Mouse (Mus musculus): ENCODE data around the gene Tbx4. TPM values are rescaled to one million over a fixed set of nuclear protein-coding genes. Genes with fewer than 3 reads are reported as not detected.
A peak's percentile ranks its signal among the peaks of the same experiment; 100 is the strongest.

The Tbx4 gene
- polyA plus RNA-seq, 1 experiment from 2014 or later = 0.49 TPM

DNA sequence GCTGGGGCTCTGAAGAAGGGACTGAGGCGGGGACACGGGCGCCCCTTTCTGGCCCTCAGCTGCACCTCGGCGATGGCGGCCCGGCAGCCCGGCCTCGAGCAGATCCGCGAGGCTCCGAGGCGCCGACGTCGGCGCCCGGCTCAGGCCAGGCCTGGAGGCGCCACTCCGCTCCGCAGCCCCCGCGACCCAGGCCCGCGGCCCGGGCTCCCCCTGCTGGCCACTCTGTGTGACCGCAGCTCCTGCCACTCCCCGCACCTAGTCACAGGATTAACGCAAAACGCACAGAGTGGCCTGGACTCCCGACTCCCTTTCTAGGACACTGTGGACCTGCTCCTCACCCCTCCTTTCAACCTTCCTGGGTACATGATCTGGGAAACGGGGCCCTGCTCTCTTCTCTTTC, 44.2 kb upstream of the Tbx4 start:
- H3K4me2 ChIP-seq = peak overlapping the region; percentile 93
- H3K27ac ChIP-seq (ENCODE audit: poor library complexity, severe bottlenecking) = no peak overlapping the region
- WGBS = under 1% methylated on average over 32 of the region's 32 CpGs
- H3K4me3 ChIP-seq = peak overlapping the region; percentile 38
- peaks cover 70% of the 10 kb centered on the region for H3K27me3 ChIP-seq (replicated peaks)
- peak; percentile 54; the same call in 1 of the 2 replicates for ATAC-seq (ENCODE audit: insufficient number of reproducible peaks, low FRiP score)
- peaks cover 51% of the 10 kb centered on the region for H3K4me1 ChIP-seq (replicated peaks)
- H3K9ac ChIP-seq = peak overlapping the region; percentile 59
- H3K36me3 ChIP-seq = no peaks in the 10 kb centered on the region
- no peaks in the 10 kb centered on the region for H3K9me3 ChIP-seq (replicated peaks)

DNA sequence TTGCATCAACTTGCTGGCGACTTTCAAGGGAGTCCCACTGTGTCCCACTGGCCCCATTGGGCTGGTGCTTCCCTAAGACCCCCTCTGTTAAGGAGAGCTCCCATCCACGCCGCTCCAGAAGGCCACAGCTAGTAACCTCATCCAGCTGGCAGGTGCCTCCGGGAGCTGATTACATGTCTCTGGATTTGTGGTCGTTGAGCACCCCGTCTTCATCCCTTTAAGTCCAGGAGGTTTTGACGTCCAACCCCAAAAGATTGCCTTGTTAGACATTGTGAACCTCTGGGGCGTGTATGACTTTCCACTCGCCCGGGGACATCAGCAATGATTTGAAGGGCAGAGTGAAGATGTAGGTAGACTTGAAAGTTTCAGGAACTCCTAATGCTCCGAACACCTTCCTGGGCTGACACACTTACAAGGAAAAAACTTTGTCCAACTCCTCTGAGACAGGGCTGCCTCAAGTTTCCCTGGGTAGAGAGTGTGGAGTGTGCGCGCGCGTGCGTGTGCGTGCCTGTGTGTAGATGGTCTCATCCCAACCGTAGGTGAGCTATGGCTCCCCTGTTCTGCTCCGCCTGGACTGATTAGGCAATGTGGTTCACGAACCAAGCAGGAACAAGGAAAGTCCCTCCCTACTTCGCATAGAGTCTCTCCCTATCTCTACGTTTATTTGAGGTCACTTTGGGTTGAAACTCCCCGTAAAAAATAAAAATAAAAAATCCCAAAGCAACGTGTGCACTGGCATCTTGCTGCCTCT, 43.5 kb upstream of the Tbx4 start:
- Histone ChIP-seq H3K36me3 (no peaks in the 10 kb centered on the region), H3K9me3 (replicated peaks) (no peaks in the 10 kb centered on the region), H3K9ac (0 out of 2 replicates have a peak overlapping the region, but pooled peaks have one; percentile 19), H3K4me1 (replicated peaks) (peaks cover 44% of the 10 kb centered on the region), H3K27me3 (replicated peaks) (peaks cover 70% of the 10 kb centered on the region), H3K27ac (ENCODE audit: poor library complexity, severe bottlenecking) (0 out of 2 replicates have a peak overlapping the region, but pooled peaks have one; percentile 3), H3K4me3 (peak overlapping the region; percentile 59), H3K4me2 (peak overlapping the region; percentile 93)
- WGBS = 8% methylated on average over 24 of the region's 24 CpGs
- ATAC-seq (ENCODE audit: insufficient number of reproducible peaks, low FRiP score) = no peak

DNA sequence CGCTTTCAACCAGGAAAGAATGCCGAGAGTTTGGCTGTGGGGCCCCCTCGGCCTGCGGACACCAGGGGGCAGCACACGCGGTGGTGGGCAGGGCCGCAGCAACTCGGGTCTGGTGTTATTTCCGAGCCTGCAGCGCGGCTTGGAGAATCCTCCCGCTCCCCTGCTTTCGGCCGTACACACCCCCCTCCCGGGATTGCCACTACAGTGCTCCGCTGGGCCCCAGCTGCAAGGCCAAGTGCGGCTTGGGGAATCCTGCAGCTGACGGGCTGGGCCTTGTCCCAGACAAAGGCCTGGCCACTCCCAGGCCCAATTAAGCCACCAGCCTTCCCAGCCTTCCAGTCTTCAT, 42.9 kb upstream of the Tbx4 start:
- Histone ChIP-seq H3K9me3 (replicated peaks) (no peaks in the 10 kb centered on the region), H3K4me3 (peak overlapping the region; percentile 59), H3K4me2 (peak overlapping the region; percentile 93), H3K9ac (peak overlapping the region; percentile 66; the same call in 1 of the 2 replicates), H3K36me3 (no peaks in the 10 kb centered on the region), H3K4me1 (replicated peaks) (peaks cover 38% of the 10 kb centered on the region), H3K27me3 (replicated peaks) (peaks cover 68% of the 10 kb centered on the region), H3K27ac (ENCODE audit: poor library complexity, severe bottlenecking) (no peak overlapping the region)
- 0% methylated on average over 18 of the region's 18 CpGs for WGBS
- peak; percentile 13; the same call in 1 of the 2 replicates for ATAC-seq (ENCODE audit: insufficient number of reproducible peaks, low FRiP score)

DNA sequence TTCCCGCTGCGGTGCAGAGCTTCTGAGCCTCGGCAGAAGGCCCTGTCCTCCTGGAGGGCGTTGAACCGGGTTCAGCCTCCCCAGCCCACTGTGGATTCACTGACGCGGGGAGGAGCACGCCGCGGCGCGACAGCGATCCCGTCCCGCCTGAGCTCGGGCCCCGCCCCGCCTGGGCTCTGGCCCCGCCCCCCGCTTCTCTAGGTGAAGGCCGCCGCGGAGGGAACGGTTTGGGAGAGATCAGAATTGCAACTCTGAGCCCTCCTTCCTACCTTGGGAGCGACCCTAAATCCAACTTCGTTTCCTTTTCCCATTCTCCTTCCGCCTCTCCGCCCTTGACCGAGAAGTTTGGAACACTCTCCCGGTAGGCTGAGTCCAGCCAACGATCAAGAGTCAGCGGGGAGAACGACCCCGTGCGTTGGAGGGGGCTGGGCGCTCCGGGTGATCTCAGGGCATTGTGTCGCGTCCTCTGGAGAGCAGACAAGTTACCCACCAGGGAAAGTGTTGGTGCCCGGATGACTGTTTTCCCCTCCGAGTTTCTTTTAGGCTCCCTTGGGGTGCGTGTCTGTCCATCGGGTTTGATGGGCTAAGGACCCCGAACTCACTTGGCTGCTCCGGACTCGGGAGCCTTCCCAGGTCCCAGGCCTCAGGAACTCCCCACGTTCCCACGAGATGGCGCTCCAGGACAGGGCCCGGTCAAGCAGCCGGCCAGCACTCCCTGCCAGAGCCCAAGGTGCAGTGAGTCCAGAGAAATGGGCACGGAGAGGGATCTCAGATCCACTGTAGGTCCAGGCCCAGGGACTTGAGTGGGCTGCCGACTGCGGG, 41.9 kb upstream of the Tbx4 start:
- under 1% methylated on average over 54 of the region's 54 CpGs for WGBS

DNA sequence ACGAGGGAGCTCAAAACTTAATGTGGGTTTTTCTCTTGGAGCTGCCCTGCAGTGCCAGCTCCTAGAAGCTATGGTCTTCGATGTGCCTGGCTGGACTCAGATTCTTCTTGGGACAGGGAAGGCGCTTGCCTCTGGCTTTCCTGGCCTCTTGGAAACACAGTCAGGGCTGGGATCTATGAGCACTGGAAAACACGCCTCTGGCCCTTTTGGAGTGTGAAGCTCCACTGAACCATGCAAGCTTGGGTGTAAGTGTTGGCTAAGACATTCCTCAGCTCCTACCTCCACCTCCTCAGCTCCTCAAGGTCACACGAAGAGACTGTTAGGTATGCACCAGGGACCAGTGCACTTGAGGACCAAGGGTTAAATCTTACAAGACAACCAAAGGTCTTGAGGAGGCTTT, 41.3 kb upstream of the Tbx4 start:
- Histone ChIP-seq H3K36me3 (no peaks in the 10 kb centered on the region), H3K27ac (ENCODE audit: poor library complexity, severe bottlenecking) (no peak overlapping the region), H3K9ac (no peak overlapping the region), H3K27me3 (replicated peaks) (peaks cover 60% of the 10 kb centered on the region), H3K4me1 (replicated peaks) (peaks cover 34% of the 10 kb centered on the region), H3K9me3 (replicated peaks) (no peaks in the 10 kb centered on the region), H3K4me2 (peak overlapping the region; percentile 93), H3K4me3 (peak overlapping the region; percentile 59)
- no peak for ATAC-seq (ENCODE audit: insufficient number of reproducible peaks, low FRiP score)
- WGBS = 28% methylated on average over 5 of the region's 5 CpGs

More for the DNA sequence above, 41.9 kb upstream of the Tbx4 start:
- peak; percentile 57 for ATAC-seq (ENCODE audit: insufficient number of reproducible peaks, low FRiP score)
- H3K27me3 ChIP-seq (replicated peaks) = peaks cover 63% of the 10 kb centered on the region
- no peaks in the 10 kb centered on the region for H3K9me3 ChIP-seq (replicated peaks)
- H3K27ac ChIP-seq (ENCODE audit: poor library complexity, severe bottlenecking) = peak overlapping the region; percentile 28; the same call in 1 of the 2 replicates
- peak overlapping the region; percentile 59 for H3K4me3 ChIP-seq
- H3K9ac ChIP-seq = peak overlapping the region; percentile 66
- no peaks in the 10 kb centered on the region for H3K36me3 ChIP-seq
- H3K4me2 ChIP-seq = peak overlapping the region; percentile 93
- H3K4me1 ChIP-seq (replicated peaks) = peaks cover 36% of the 10 kb centered on the region

DNA sequence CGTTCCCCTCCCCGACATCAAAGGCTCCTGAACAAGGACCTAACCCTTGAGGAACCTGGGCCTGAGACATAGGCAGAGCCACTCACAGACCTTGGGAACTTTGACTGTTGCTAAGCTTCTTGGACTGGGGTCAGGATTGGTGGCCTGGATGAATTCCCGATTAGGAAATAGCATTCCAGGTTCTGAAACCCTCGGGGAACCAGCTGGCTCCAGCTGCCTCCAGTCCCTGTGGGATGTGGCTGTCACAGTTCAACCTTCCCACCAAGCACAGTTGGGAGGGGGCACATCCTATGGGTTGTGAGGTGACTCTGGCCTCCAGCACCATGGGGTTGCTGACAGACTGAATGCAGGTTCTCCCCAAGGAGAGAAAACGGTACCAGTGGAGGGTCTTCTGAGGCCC, 40.3 kb upstream of the Tbx4 start:
- Histone ChIP-seq H3K4me3 (no peak overlapping the region), H3K9ac (no peak overlapping the region), H3K27ac (ENCODE audit: poor library complexity, severe bottlenecking) (no peak overlapping the region), H3K9me3 (replicated peaks) (no peaks in the 10 kb centered on the region), H3K4me1 (replicated peaks) (peaks cover 24% of the 10 kb centered on the region), H3K27me3 (replicated peaks) (peaks cover 56% of the 10 kb centered on the region), H3K36me3 (no peaks in the 10 kb centered on the region), H3K4me2 (no peak overlapping the region)
- 36% methylated on average over 5 of the region's 5 CpGs for WGBS
- ATAC-seq (ENCODE audit: insufficient number of reproducible peaks, low FRiP score) = no peak

DNA sequence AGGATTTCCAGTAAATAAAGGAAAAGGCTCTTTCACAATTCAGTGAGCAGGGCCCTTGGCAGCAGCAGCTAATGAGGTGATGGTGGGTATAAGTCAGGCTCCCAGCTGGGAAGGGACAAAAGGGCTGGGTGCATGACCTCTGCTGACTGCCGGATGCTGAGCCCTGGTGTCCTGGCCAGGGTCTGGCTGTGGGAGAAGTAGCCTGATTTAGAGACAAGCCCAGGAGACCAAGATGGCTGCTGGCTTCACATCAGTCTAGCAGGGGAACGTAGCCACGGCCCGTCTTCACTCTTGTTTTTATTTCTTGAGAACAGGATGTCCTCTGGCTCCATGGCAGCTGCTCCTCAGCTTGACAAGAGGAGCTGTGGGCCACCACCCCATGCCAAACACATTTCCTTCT, 39.7 kb upstream of the Tbx4 start:
- H3K27ac ChIP-seq (ENCODE audit: poor library complexity, severe bottlenecking) = no peak overlapping the region
- no peak overlapping the region for H3K4me3 ChIP-seq
- 65% methylated on average over 4 of the region's 4 CpGs for WGBS
- H3K4me1 ChIP-seq (replicated peaks) = peaks cover 20% of the 10 kb centered on the region
- no peaks in the 10 kb centered on the region for H3K9me3 ChIP-seq (replicated peaks)
- H3K27me3 ChIP-seq (replicated peaks) = peaks cover 52% of the 10 kb centered on the region
- H3K36me3 ChIP-seq = no peaks in the 10 kb centered on the region
- no peak overlapping the region for H3K9ac ChIP-seq
- no peak overlapping the region for H3K4me2 ChIP-seq
- no peak for ATAC-seq (ENCODE audit: insufficient number of reproducible peaks, low FRiP score)

DNA sequence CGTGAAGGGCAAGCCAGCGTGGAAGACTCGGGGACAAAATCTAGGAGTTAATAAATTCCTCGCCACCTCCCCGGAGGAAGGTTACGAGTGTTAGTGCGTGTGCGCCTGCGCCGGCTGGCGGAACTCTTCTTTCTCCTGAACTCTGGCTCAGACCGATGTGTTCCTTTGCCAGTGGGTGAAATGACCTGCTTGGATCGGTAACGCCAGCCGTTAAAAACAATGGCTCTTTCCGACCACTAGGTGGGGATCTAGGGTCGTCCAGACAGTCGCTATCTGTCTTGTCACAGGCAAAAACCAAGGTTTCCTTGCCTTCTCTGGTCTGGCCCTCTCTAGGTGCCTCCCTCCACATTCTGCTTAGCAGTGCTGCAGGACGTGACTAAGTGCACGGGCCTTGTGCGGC, 37.2 kb upstream of the Tbx4 start:
- H3K4me3 ChIP-seq = peak overlapping the region; percentile 34
- WGBS = 3% methylated on average over 21 of the region's 21 CpGs
- H3K4me2 ChIP-seq = peak overlapping the region; percentile 71
- H3K9me3 ChIP-seq (replicated peaks) = no peaks in the 10 kb centered on the region
- H3K36me3 ChIP-seq = no peaks in the 10 kb centered on the region
- ATAC-seq (ENCODE audit: insufficient number of reproducible peaks, low FRiP score) = peak; percentile 52; the same call in 1 of the 2 replicates
- H3K27me3 ChIP-seq (replicated peaks) = peaks cover 42% of the 10 kb centered on the region
- H3K4me1 ChIP-seq (replicated peaks) = no peaks in the 10 kb centered on the region
- H3K27ac ChIP-seq (ENCODE audit: poor library complexity, severe bottlenecking) = no peak overlapping the region
- H3K9ac ChIP-seq = no peak overlapping the region

DNA sequence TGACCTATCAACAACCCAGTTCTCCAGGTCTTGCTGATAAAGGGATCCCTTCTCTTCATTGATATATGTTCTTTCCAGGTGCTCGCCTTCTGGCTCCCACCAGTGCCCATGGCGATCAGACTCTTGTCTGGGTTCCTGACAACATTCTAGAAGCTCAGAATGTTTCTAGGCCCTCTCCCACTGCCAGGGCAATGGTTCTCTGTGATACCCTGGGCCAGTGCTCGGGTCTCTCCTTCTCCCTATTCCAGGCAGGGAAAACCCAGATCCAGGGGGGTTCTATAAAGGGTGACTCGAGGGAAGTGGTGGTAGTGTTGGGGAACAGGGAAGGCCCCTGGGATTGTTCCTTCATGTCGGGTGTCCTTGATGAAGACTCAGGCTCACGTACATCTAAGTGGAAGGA, 36.0 kb upstream of the Tbx4 start, which contains the start of gene Gm11444:
TSS of gene Gm11444 (minus strand) at position 101 of the 400 bp plus-strand sequence.
- Histone ChIP-seq H3K4me2 (peak within 1 kb of the TSS; percentile 71), H3K27me3 (replicated peaks) (peaks cover 37% of the 10 kb centered on the region), H3K27ac (ENCODE audit: poor library complexity, severe bottlenecking) (no peak within 1 kb of the TSS), H3K4me3 (no peak within 1 kb of the TSS; the same call in 1 of the 2 replicates), H3K9me3 (replicated peaks) (no peaks in the 10 kb centered on the region), H3K9ac (no peak within 1 kb of the TSS), H3K4me1 (replicated peaks) (no peaks in the 10 kb centered on the region), H3K36me3 (no peaks in the 10 kb centered on the region)
- no peak for ATAC-seq (ENCODE audit: insufficient number of reproducible peaks, low FRiP score)
- 75% methylated on average over 6 of the region's 6 CpGs for WGBS

DNA sequence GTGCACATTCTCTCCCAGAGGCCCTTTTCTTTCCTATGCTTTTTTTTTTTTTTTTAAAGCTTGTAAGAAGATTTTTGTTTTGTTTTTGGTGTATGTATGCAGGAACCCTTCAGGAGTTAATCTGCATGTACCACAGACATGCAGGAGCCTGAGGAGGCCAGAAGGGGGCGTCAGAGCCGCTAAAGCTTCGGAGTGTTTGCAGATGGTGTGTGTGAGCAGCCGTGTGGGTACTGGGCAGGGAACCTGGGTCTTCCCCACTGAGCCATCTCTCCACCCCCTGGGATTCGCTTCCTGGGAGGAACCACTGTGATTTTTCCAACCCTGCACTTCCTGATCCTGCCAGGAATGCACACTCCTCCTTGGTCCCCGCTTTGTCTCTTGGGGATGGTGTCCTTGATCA, 35.5 kb upstream of the Tbx4 start:
- H3K4me1 ChIP-seq (replicated peaks) = no peaks in the 10 kb centered on the region
- 37% methylated on average over 6 of the region's 6 CpGs for WGBS
- ATAC-seq (ENCODE audit: insufficient number of reproducible peaks, low FRiP score) = no peak

More for the DNA sequence above, 35.5 kb upstream of the Tbx4 start:
- Histone ChIP-seq H3K9me3 (replicated peaks) (no peaks in the 10 kb centered on the region), H3K9ac (no peak overlapping the region), H3K4me2 (no peak overlapping the region), H3K36me3 (no peaks in the 10 kb centered on the region), H3K4me3 (no peak overlapping the region), H3K27ac (ENCODE audit: poor library complexity, severe bottlenecking) (no peak overlapping the region), H3K27me3 (replicated peaks) (peaks cover 32% of the 10 kb centered on the region)

Data from heart, embryonic 12.5 days (tissue).